Mouse (Mus musculus): ENCODE results near the gene Kansl1.

Kansl1 gene

GRCm38 (mm10) chr11:104309377-104310225 lies 159.1 kb downstream of the Kansl1 start:
- in situ Hi-C loops (cut with MseI, MboI), result no loop called here

- in situ Hi-C loops (cut with MseI, MboI), result no loop called here
These were observed 161.5 kb downstream of the Kansl1 start for GRCm38 (mm10) chr11:104307136-104307535.

GRCm38 (mm10) chr11:104306483-104306882 lies 162.2 kb downstream of the Kansl1 start:
- in situ Hi-C loops (cut with MseI, MboI), result no loop called here

- in situ Hi-C loops (cut with MseI, MboI), result no loop called here
These were observed 162.9 kb downstream of the Kansl1 start for GRCm38 (mm10) chr11:104305711-104306110.

- in situ Hi-C loops (cut with MseI, MboI), result no loop called here
These were observed 165.3 kb downstream of the Kansl1 start for GRCm38 (mm10) chr11:104303088-104303960.

GRCm38 (mm10) chr11:104302628-104303027 lies 166.0 kb downstream of the Kansl1 start:
- in situ Hi-C loops (cut with MseI, MboI), result no loop called here

GRCm38 (mm10) chr11:104297671-104298070 lies 171.0 kb downstream of the Kansl1 start:
- in situ Hi-C loops (cut with MseI, MboI), result no loop called here

GRCm38 (mm10) chr11:104295656-104296055 lies 173.0 kb downstream of the Kansl1 start:
- in situ Hi-C loops (cut with MseI, MboI), result no loop called here

- in situ Hi-C loops (cut with MseI, MboI), result no loop called here
These were observed 173.5 kb downstream of the Kansl1 start for GRCm38 (mm10) chr11:104295145-104295544.

GRCm38 (mm10) chr11:104293241-104293640 lies 175.4 kb downstream of the Kansl1 start:
- in situ Hi-C loops (cut with MseI, MboI), result no loop called here

GRCm38 (mm10) chr11:104292443-104293220 lies 176.0 kb downstream of the Kansl1 start:
- in situ Hi-C loops (cut with MseI, MboI), result no loop called here

- in situ Hi-C loops (cut with MseI, MboI), result no loop called here
These were observed 179.2 kb downstream of the Kansl1 start for GRCm38 (mm10) chr11:104289199-104290031.

- in situ Hi-C loops (cut with MseI, MboI), result no loop called here
These were observed 179.8 kb downstream of the Kansl1 start for GRCm38 (mm10) chr11:104288835-104289198.

GRCm38 (mm10) chr11:104287113-104287512 lies 181.5 kb downstream of the Kansl1 start:
- in situ Hi-C loops (cut with MseI, MboI), result no loop called here
